Mouse (Mus musculus): ENCODE measurements around the gene 5031439G07Rik. TPM values are rescaled to one million over a fixed set of nuclear protein-coding genes. Genes with fewer than 3 reads are reported as not detected.

5031439G07Rik gene
- polyA plus RNA-seq, 1 experiment from 2014 or later: 1.8 TPM

DNA sequence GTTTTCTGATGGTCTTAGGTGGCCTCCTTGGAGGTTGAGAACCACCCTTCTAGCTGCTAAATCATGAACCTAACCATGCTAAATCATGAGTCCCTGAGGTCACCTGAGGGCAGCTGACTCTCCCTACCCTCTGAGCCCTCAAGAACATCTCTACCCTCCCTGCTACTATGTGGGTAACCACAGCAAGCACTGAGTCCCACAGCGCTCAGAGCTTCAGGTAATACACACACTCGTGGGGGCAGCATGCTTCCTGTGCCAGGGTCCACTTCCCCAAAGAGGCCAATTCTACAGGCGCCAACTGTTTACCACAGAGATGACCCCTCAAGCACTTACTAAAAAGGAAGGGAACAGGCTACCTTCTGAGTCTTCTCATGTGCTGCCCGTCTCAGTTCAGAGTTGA is 19.8 kb downstream of the 5031439G07Rik start:
- ATAC-seq (ENCODE audit: low read depth): no peak
- no peaks in the 10 kb centered on the region for H3K27me3 ChIP-seq (ENCODE audit: control insufficient read depth, insufficient read depth, low read depth, low read length)
- H3K36me3 ChIP-seq (ENCODE audit: control insufficient read depth, insufficient read depth): no peaks in the 10 kb centered on the region
- no peak overlapping the region for H3K4me2 ChIP-seq (ENCODE audit: low read depth, low read length)
- no peak overlapping the region for H3K27ac ChIP-seq (ENCODE audit: low read length)
- 27% methylated on average over 4 of the region's 4 CpGs for WGBS (ENCODE audit: insufficient replicate concordance)
- H3K9me3 ChIP-seq (replicated peaks; ENCODE audit: control insufficient read depth, low read length): no peaks in the 10 kb centered on the region
- H3K9ac ChIP-seq (ENCODE audit: low read depth, low read length): no peak overlapping the region
- no peak overlapping the region for H3K4me3 ChIP-seq (ENCODE audit: low read depth, low read length)
- H3K4me1 ChIP-seq (ENCODE audit: control insufficient read depth, low read depth, low read length): no peaks in the 10 kb centered on the region

DNA sequence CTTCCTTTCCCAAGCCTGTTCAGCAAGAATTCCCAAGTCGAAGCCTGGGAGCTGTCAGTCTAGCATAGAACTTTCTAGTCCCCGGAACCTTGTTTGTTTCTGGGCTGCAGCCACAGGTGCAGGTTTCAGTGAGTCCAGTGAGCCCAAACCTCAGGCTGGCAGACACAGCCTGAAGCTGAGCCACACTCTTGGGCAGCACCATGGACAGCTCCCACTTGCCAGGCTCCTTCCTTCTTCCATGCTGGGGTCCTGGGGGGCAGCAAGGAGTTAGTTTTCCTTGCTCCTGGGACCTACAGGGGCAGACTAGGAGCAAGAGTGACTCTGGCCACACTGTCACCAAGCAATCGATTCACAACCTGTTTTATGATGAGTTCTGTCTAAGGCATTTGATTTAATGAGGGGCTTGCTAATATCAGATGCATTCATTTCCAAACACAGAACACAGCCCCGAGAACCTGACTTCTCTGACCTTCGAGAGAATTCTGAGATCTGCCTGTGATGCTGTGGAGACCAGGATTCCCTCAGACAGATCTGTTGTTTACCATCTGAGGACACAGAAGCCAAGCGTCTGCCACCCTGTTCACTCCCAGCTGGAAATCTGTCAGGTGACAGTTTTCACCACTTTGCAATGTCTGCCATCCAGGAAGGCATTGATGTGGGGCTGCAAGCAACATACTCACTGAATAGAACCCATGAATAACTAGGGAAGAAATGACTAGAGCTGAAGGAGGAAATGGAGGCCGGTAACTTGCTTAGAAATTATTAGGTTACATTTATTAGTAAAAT is 22.6 kb downstream of the 5031439G07Rik start:
- no peaks in the 10 kb centered on the region for H3K27me3 ChIP-seq (ENCODE audit: control insufficient read depth, insufficient read depth, low read depth, low read length)
- H3K36me3 ChIP-seq (ENCODE audit: control insufficient read depth, insufficient read depth): no peaks in the 10 kb centered on the region
- no peak for ATAC-seq (ENCODE audit: low read depth)
- H3K4me3 ChIP-seq (ENCODE audit: low read depth, low read length): no peak overlapping the region
- WGBS (ENCODE audit: insufficient replicate concordance): 38% methylated on average over 7 of the region's 7 CpGs
- no peaks in the 10 kb centered on the region for H3K4me1 ChIP-seq (ENCODE audit: control insufficient read depth, low read depth, low read length)
- no peaks in the 10 kb centered on the region for H3K9me3 ChIP-seq (replicated peaks; ENCODE audit: control insufficient read depth, low read length)
- no peak overlapping the region for H3K27ac ChIP-seq (ENCODE audit: low read length)
- H3K9ac ChIP-seq (ENCODE audit: low read depth, low read length): no peak overlapping the region
- no peak overlapping the region for H3K4me2 ChIP-seq (ENCODE audit: low read depth, low read length)

DNA sequence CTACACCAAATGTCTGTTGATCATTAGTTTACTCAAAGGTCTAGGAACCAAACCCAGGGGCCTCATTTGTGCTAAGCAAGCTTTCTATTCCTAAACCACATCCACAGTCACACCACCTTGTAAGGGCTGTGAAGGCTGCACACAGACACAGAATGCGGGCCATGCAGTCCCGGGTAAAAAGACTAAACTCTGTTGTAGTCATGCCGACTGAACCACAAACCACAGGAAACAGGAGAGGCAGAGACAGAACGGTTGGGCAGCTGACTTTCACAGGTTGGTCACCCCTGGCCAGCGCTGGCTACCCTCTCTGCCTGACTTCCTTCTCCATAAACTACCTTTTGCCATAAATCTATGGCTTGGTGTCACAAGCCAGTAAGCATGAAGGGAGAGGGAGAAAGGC is 23.6 kb downstream of the 5031439G07Rik start:
- no peak for ATAC-seq (ENCODE audit: low read depth)
- no peaks in the 10 kb centered on the region for H3K9me3 ChIP-seq (replicated peaks; ENCODE audit: control insufficient read depth, low read length)
- H3K4me1 ChIP-seq (ENCODE audit: control insufficient read depth, low read depth, low read length): no peaks in the 10 kb centered on the region
- H3K36me3 ChIP-seq (ENCODE audit: control insufficient read depth, insufficient read depth): no peaks in the 10 kb centered on the region
- no peaks in the 10 kb centered on the region for H3K27me3 ChIP-seq (ENCODE audit: control insufficient read depth, insufficient read depth, low read depth, low read length)
- no peak overlapping the region for H3K27ac ChIP-seq (ENCODE audit: low read length)
- H3K4me3 ChIP-seq (ENCODE audit: low read depth, low read length): no peak overlapping the region
- WGBS (ENCODE audit: insufficient replicate concordance): 7% methylated on average over 5 of the region's 5 CpGs
- no peak overlapping the region for H3K9ac ChIP-seq (ENCODE audit: low read depth, low read length)
- no peak overlapping the region for H3K4me2 ChIP-seq (ENCODE audit: low read depth, low read length)

DNA sequence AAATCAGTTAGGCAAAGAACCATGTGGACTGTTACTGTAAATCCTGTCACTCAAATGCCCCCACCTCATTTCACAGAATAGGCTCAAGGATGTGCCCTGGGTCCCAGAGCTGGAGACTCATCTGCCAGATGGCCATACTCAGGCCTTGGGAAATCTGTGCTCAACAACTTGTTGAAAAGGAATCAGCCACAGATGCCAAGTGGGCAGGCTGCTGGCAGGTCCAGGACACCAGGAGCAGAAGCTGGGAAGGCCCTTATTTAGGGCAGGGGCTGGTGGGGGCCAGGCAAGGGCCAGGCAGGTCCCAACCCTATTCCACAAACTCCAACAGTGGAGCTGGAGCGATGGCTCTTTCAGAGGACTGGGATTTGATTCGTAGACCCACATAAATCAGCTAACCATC is 25.8 kb downstream of the 5031439G07Rik start:
- no peak overlapping the region for H3K4me3 ChIP-seq (ENCODE audit: low read depth, low read length)
- 39% methylated on average over 2 of the region's 2 CpGs for WGBS (ENCODE audit: insufficient replicate concordance)
- H3K36me3 ChIP-seq (ENCODE audit: control insufficient read depth, insufficient read depth): no peaks in the 10 kb centered on the region
- no peak overlapping the region for H3K9ac ChIP-seq (ENCODE audit: low read depth, low read length)
- H3K4me1 ChIP-seq (ENCODE audit: control insufficient read depth, low read depth, low read length): no peaks in the 10 kb centered on the region
- ATAC-seq (ENCODE audit: low read depth): no peak
- H3K4me2 ChIP-seq (ENCODE audit: low read depth, low read length): no peak overlapping the region
- H3K27ac ChIP-seq (ENCODE audit: low read length): no peak overlapping the region
- H3K27me3 ChIP-seq (ENCODE audit: control insufficient read depth, insufficient read depth, low read depth, low read length): no peaks in the 10 kb centered on the region
- H3K9me3 ChIP-seq (replicated peaks; ENCODE audit: control insufficient read depth, low read length): no peaks in the 10 kb centered on the region

DNA sequence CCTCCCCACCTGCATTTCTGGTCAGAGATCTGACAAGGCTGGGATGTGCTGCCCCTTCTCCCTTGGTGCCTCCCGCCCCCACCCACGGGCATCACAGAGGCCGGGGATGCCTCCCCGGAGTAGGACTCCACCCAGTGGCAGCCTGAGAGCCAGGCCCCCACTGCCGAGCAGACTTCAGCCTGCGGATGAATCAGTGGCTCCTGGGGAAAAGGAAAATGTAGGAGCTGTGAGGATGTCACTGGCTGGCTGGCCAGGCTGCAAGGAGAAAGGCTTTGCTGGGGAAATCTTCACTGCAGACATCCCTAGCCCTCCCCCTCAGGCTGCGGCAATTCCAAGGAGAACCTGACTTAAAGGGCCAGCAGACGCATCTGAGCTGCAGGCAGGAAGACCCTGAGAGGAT is 27.7 kb downstream of the 5031439G07Rik start:
- 52% methylated on average over 8 of the region's 8 CpGs for WGBS (ENCODE audit: insufficient replicate concordance)
- H3K9me3 ChIP-seq (replicated peaks; ENCODE audit: control insufficient read depth, low read length): no peaks in the 10 kb centered on the region
- no peaks in the 10 kb centered on the region for H3K36me3 ChIP-seq (ENCODE audit: control insufficient read depth, insufficient read depth)
- H3K4me2 ChIP-seq (ENCODE audit: low read depth, low read length): no peak overlapping the region
- H3K4me1 ChIP-seq (ENCODE audit: control insufficient read depth, low read depth, low read length): no peaks in the 10 kb centered on the region
- H3K27ac ChIP-seq (ENCODE audit: low read length): no peak overlapping the region
- no peak for ATAC-seq (ENCODE audit: low read depth)
- no peak overlapping the region for H3K9ac ChIP-seq (ENCODE audit: low read depth, low read length)
- H3K27me3 ChIP-seq (ENCODE audit: control insufficient read depth, insufficient read depth, low read depth, low read length): no peaks in the 10 kb centered on the region
- no peak overlapping the region for H3K4me3 ChIP-seq (ENCODE audit: low read depth, low read length)

DNA sequence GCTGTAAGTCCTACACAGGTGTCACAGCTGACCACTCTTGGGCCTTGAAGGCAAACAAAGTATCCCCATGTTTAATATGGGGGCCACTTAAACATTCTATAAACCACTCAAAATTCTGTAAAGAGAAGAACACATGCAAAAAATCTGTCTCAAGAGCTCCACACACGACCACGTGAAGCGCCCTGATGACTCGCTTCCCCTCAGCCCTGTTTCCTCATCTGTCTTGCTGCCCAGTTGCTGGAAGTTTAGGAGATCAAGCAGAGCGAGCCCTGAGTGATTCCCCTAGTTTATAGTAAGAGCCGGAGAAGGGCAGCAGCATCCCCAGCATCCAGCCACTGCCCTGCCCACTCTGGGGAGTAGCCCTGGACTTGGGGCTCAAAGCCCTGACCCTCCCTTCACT is 28.5 kb downstream of the 5031439G07Rik start:
- Histone ChIP-seq H3K4me2 (ENCODE audit: low read depth, low read length) (no peak overlapping the region), H3K9me3 (replicated peaks; ENCODE audit: control insufficient read depth, low read length) (no peaks in the 10 kb centered on the region), H3K27ac (ENCODE audit: low read length) (no peak overlapping the region), H3K9ac (ENCODE audit: low read depth, low read length) (no peak overlapping the region), H3K27me3 (ENCODE audit: control insufficient read depth, insufficient read depth, low read depth, low read length) (no peaks in the 10 kb centered on the region), H3K4me1 (ENCODE audit: control insufficient read depth, low read depth, low read length) (no peaks in the 10 kb centered on the region), H3K4me3 (ENCODE audit: low read depth, low read length) (no peak overlapping the region), H3K36me3 (ENCODE audit: control insufficient read depth, insufficient read depth) (no peaks in the 10 kb centered on the region)
- 56% methylated on average over 6 of the region's 6 CpGs for WGBS (ENCODE audit: insufficient replicate concordance)
- ATAC-seq (ENCODE audit: low read depth): no peak

DNA sequence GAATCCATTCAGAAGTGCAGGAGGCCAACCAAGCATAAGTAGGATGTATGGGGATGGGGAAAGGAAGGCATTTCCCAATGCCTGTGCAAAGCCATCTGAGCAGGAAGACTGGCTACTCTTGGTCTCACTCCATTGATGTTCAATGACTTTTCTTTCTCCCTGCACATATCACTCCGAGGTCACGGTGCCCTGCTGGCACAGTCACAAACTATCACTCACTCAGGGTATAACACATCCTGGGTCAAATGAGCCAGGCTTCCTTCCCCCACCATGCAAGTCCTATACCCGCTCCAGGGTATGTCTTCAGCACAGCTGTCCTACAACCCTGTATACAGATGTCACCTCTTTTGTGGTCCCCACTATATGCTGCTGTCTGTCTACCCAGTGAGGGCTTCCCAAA is 30.0 kb downstream of the 5031439G07Rik start:
- H3K36me3 ChIP-seq (ENCODE audit: control insufficient read depth, insufficient read depth): no peaks in the 10 kb centered on the region
- ATAC-seq (ENCODE audit: low read depth): no peak
- no peak overlapping the region for H3K4me3 ChIP-seq (ENCODE audit: low read depth, low read length)
- H3K4me1 ChIP-seq (ENCODE audit: control insufficient read depth, low read depth, low read length): no peaks in the 10 kb centered on the region
- no peaks in the 10 kb centered on the region for H3K27me3 ChIP-seq (ENCODE audit: control insufficient read depth, insufficient read depth, low read depth, low read length)
- 60% methylated on average over 3 of the region's 3 CpGs for WGBS (ENCODE audit: insufficient replicate concordance)
- no peak overlapping the region for H3K4me2 ChIP-seq (ENCODE audit: low read depth, low read length)
- H3K27ac ChIP-seq (ENCODE audit: low read length): no peak overlapping the region
- no peaks in the 10 kb centered on the region for H3K9me3 ChIP-seq (replicated peaks; ENCODE audit: control insufficient read depth, low read length)
- no peak overlapping the region for H3K9ac ChIP-seq (ENCODE audit: low read depth, low read length)

DNA sequence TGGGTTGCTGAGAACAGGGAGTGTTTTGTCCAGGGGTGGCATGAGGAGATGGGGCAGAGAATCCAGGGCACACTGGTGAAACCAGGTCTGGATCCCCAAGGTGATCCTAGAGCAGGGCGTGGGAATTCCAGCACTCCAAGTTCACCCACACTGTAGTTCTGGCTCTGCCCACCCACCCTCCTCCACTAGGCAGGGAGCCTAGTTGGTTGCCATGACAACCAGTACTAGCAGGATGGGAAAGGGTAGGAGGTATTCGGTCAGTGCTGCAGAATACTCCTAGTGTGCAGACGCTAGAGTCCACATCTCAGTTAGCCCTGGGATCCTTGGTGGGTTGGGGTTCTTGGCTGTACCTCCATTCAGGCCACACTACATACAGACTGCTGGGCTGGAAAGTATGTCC is 30.5 kb downstream of the 5031439G07Rik start:
- Histone ChIP-seq H3K9ac (ENCODE audit: low read depth, low read length) (no peak overlapping the region), H3K4me2 (ENCODE audit: low read depth, low read length) (no peak overlapping the region), H3K4me3 (ENCODE audit: low read depth, low read length) (no peak overlapping the region), H3K27me3 (ENCODE audit: control insufficient read depth, insufficient read depth, low read depth, low read length) (no peaks in the 10 kb centered on the region), H3K9me3 (replicated peaks; ENCODE audit: control insufficient read depth, low read length) (no peaks in the 10 kb centered on the region), H3K36me3 (ENCODE audit: control insufficient read depth, insufficient read depth) (no peaks in the 10 kb centered on the region), H3K27ac (ENCODE audit: low read length) (no peak overlapping the region), H3K4me1 (ENCODE audit: control insufficient read depth, low read depth, low read length) (no peaks in the 10 kb centered on the region)
- ATAC-seq (ENCODE audit: low read depth): no peak
- 59% methylated on average over 3 of the region's 3 CpGs for WGBS (ENCODE audit: insufficient replicate concordance)

DNA sequence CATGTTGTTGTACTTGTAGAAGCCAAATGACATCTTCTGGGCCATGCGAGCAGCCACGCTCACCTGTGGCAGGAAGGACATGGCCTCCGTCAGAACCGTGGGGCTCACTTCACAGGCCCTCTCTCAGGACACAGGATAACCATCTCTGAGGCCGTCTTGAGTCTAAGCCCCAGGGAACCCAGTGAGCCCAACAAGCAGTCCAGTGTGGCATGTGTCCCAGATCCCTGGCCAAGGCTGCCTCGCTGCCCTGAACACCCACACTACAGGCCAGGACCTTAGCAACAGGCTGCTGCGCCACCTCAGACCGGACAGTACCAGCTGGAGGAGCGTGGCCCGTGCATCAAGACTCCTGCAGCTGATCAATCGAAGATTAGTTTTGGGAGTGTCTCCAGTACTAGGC is 35.1 kb downstream of the 5031439G07Rik start:
- Histone ChIP-seq H3K4me2 (ENCODE audit: low read depth, low read length) (no peak overlapping the region), H3K4me3 (ENCODE audit: low read depth, low read length) (no peak overlapping the region), H3K36me3 (ENCODE audit: control insufficient read depth, insufficient read depth) (no peaks in the 10 kb centered on the region; the same call in 1 of the 2 replicates), H3K4me1 (ENCODE audit: control insufficient read depth, low read depth, low read length) (no peaks in the 10 kb centered on the region), H3K27me3 (ENCODE audit: control insufficient read depth, insufficient read depth, low read depth, low read length) (no peaks in the 10 kb centered on the region), H3K9ac (ENCODE audit: low read depth, low read length) (no peak overlapping the region), H3K9me3 (replicated peaks; ENCODE audit: control insufficient read depth, low read length) (no peaks in the 10 kb centered on the region), H3K27ac (ENCODE audit: low read length) (no peak overlapping the region)
- WGBS (ENCODE audit: insufficient replicate concordance): 73% methylated on average over 11 of the region's 11 CpGs
- no peak for ATAC-seq (ENCODE audit: low read depth)
